Mouse (Mus musculus) ES-E14 (cell line): ENCODE data around the gene Selenbp2.
"Not testable (repeated sequence)": the region's sequence is repeated elsewhere in the genome, so short reads cannot be mapped to it uniquely, and the experiment has no call there.

Source experiments
- CHD2 ChIP-seq: IDR thresholded peaks from 2 replicates; pipeline ENCODE4 v1.6.1; 2014; ENCODE audit warnings: mild to moderate bottlenecking, low read depth, low read length, inconsistent platforms
- HCFC1 ChIP-seq: IDR thresholded peaks from 2 replicates; pipeline ENCODE4 v1.6.1; 2012; ENCODE audit warnings: low read length, inconsistent platforms, borderline replicate concordance; ENCODE audit not compliant: insufficient read depth
- MAFK ChIP-seq: IDR thresholded peaks from 2 replicates; pipeline ENCODE4 v1.6.1; 2014; ENCODE audit warnings: mild to moderate bottlenecking, low read depth, low read length, inconsistent platforms; ENCODE audit not compliant: insufficient read depth
- ZC3H11A ChIP-seq: IDR thresholded peaks from 2 replicates; pipeline ENCODE4 v1.6.1; 2012; ENCODE audit warnings: low read depth, mild to moderate bottlenecking, inconsistent platforms, low read length, borderline replicate concordance
- ZNF384 ChIP-seq: IDR thresholded peaks from 2 replicates; pipeline ENCODE4 v1.6.1; 2012; ENCODE audit warnings: low read depth, low read length, inconsistent platforms

DNA sequence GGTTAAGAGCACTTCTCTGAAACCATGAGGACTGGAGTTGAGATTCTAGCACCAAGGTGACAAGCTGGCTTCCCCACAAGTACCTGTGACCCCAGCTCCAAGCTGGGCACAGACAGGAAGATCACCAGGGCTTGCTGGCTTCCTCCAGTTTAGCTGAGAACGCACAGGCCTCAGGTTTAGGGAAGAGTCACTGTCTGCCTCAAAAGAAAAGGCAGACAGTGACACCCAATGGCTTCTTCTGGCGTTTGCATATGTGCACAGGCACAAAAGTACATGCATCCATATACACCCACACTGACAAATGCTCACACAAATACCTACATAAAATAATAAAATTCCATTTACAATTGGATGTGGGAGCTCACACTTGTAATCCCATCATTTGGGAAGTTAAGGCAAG is 30.3 kb downstream of the Selenbp2 start:
- TF ChIP-seq ZNF384, MAFK, HCFC1, CHD2, ZC3H11A: not testable (repeated sequence)
